Mouse (Mus musculus): ENCODE results near the gene Il10ra.
A peak's percentile ranks its signal among the peaks of the same experiment; 100 is the strongest.

DNA sequence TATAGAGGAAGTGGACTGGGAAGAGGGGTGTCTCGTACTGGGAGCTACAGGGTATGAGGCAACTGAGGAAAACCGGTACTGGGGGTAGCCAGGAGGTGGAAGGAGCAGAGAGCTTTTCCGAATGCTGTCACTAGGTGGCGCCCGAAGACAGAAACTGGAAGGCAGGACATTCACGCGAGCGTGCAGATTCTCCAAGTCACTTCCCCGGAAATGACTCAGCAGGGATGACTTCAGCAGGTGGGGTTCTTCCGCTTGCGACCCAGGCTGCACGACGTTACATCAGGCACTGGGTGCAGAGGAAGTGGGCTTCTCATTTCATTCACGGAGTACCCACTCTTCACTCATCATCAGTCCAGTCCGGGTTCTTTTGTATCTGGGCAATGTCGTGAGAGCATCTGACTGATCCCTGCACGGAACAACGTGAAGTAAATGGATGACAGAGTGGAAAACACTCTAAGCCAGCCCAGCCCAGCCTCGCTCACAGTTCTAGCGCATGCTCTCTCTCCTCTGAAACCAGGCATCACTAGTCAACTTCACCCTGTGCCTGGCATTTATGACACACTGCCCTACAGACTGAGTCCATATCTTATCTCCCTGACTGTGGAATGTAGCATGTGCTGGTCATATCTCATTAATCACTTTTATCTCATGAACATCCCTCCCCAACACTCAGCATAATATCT lies 31.6 kb upstream of the Il10ra start:
- TF ChIP-seq POLR2A (IDR thresholded peaks at IDR 0.05; ENCODE audit: borderline replicate concordance, control insufficient read depth, low read depth, low read length) (no peak), CTCF (IDR thresholded peaks at IDR 0.05; ENCODE audit: control insufficient read depth, insufficient read depth, low read length) (peak; percentile 90)
